ENCODE assay signal across 9 mouse cellular contexts in the genomic region with DNA sequence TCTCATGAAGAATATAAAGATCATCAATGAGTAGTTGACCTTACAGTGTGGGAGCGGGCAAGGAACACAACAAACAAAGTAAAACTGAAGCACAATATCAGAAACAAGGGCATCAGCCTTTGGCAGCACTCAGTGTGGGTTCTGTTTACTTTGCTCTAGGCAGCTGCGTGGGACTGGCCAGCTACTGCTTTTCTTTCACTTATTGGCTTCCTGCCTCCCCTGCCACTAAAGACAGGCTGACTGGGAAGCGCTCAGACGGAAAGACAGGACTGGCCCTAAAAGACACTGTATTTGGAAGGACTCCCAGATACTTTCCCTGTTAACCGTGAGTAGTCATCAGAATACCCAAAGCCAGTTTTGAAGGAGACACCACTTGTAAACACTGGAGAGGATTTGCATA.
A peak's percentile ranks its signal among the peaks of the same experiment; 100 is the strongest.
DNase-seq lines count a peak whose midpoint lies in the region; ATAC-seq and TF ChIP-seq lines count a peak whose summit lies in the region.
"Had no signal": no experiment of that assay in that cellular context is flagged by ENCODE, and none has a peak within 500 bp of the region (broad histone marks: within the 10 kb centered on the region; RNA-seq: fewer than 3 reads in every experiment).

No protein-coding gene starts in this region.

- H3K9me3 ChIP-seq in hindbrain, embryonic 13.5 days = no peaks in the 10 kb centered on the region
- H3K9me3 ChIP-seq in hindbrain, embryonic 10.5 days = no peaks in the 10 kb centered on the region
- H3K9me3 ChIP-seq in limb, embryonic 10.5 days (replicated peaks) = no peaks in the 10 kb centered on the region
- H3K9me3 ChIP-seq: liver, embryonic 13.5 days had no signal

- CTCF ChIA-PET in Patski (lab: Charles Lee) = interaction anchor here (1.0 to 1.3 kb wide), 2 partner anchors 10 to 42 kb away, joined by 3 to 4 read pairs; no protein-coding TSS in a partner anchor

- POLR2A ChIA-PET in Patski (lab: Charles Lee) = no interaction called here

- H3K36me3 ChIP-seq in hindbrain, embryonic 13.5 days = no peaks in the 10 kb centered on the region
- no peaks in the 10 kb centered on the region for H3K36me3 ChIP-seq in hindbrain, embryonic 10.5 days
- no peaks in the 10 kb centered on the region for H3K36me3 ChIP-seq in limb, embryonic 10.5 days
- H3K36me3 ChIP-seq: liver, embryonic 13.5 days had no signal

- H3K4me3 ChIP-seq in hindbrain, embryonic 13.5 days = no peak overlapping the region
- H3K4me3 ChIP-seq in hindbrain, embryonic 10.5 days = no peak overlapping the region
- H3K4me3 ChIP-seq in limb, embryonic 10.5 days = no peak overlapping the region
- H3K4me3 ChIP-seq: liver, embryonic 13.5 days had no signal

- 37% methylated on average over 5 of the region's 5 CpGs for WGBS in hindbrain, embryonic 13.5 days
- 51% methylated on average over 5 of the region's 5 CpGs for WGBS in hindbrain, embryonic 10.5 days
- WGBS in limb, embryonic 10.5 days = 73% methylated on average over 5 of the region's 5 CpGs

- no peak overlapping the region for H3K4me2 ChIP-seq in hindbrain, embryonic 13.5 days
- H3K4me2 ChIP-seq: liver, embryonic 13.5 days had no signal

- no peak overlapping the region; the same call in 1 of the 2 replicates for H3K27ac ChIP-seq in hindbrain, embryonic 13.5 days
- no peak overlapping the region for H3K27ac ChIP-seq in hindbrain, embryonic 10.5 days
- no peak overlapping the region for H3K27ac ChIP-seq in limb, embryonic 10.5 days
- H3K27ac ChIP-seq: liver, embryonic 13.5 days had no signal

- no peaks in the 10 kb centered on the region for H3K27me3 ChIP-seq in hindbrain, embryonic 13.5 days
- no peaks in the 10 kb centered on the region for H3K27me3 ChIP-seq in hindbrain, embryonic 10.5 days (ENCODE audit: insufficient read depth, poor library complexity, severe bottlenecking)
- no peaks in the 10 kb centered on the region for H3K27me3 ChIP-seq in Patski
- H3K27me3 ChIP-seq in limb, embryonic 10.5 days (ENCODE audit: low read depth, poor library complexity, severe bottlenecking) = no peaks in the 10 kb centered on the region
- H3K27me3 ChIP-seq: liver, embryonic 13.5 days had no signal

- 0 out of 2 replicates have a peak, but pooled peaks cover 4% of the 10 kb centered on the region for H3K4me1 ChIP-seq in hindbrain, embryonic 13.5 days (replicated peaks)
- 0 out of 2 replicates have a peak, but pooled peaks cover 4% of the 10 kb centered on the region for H3K4me1 ChIP-seq in hindbrain, embryonic 10.5 days (replicated peaks)
- H3K4me1 ChIP-seq in limb, embryonic 10.5 days = no peaks in the 10 kb centered on the region
- H3K4me1 ChIP-seq: liver, embryonic 13.5 days had no signal

- no peak for TF ChIP-seq CTCF in Patski (IDR thresholded peaks at IDR 0.05)

- in situ Hi-C loops in Patski (cut with MboI; ENCODE audit: low pct_unique_long_range_greater_than_20kb) = no loop called here

- H3K9ac ChIP-seq in hindbrain, embryonic 13.5 days = no peak overlapping the region
- H3K9ac ChIP-seq: liver, embryonic 13.5 days had no signal

- no peak for DNase-seq in hindbrain, embryonic 10.5 days (ENCODE audit: low spot score)
- peak; percentile 17 for DNase-seq in 3134 (ENCODE audit: extremely low read depth, insufficient read length, low spot score)
- DNase-seq in Patski (ENCODE audit: low read depth, low spot score) = no peak
- peak; percentile 40 for DNase-seq in kidney, postnatal 14 days
- no peak for DNase-seq in spleen, adult 18-20 months
- DNase-seq in frontal cortex, postnatal 14 days (ENCODE audit: low spot score in 2 of 2) = no peak
- DNase-seq in limb, embryonic 10.5 days (ENCODE audit: low spot score) = no peak
- DNase-seq: liver, embryonic 13.5 days had no signal

- peak; percentile 65; the same call in 1 of the 2 replicates for ATAC-seq in hindbrain, embryonic 13.5 days (ENCODE audit: low FRiP score)
- ATAC-seq in Patski = peak; percentile 26

Comparison
In these comparisons a context has a peak if more than half of its experiments do, and no peak if none do; other contexts are left out.
1. DNase-seq: peak in 3134 (single experiment) and kidney, postnatal 14 days (single experiment); none in hindbrain, embryonic 10.5 days (single experiment), Patski (single experiment), spleen, adult 18-20 months (0 of 2), frontal cortex, postnatal 14 days (0 of 2) and limb, embryonic 10.5 days (single experiment).